Mouse (Mus musculus) left cerebral cortex, adult 18-20 months (tissue): ENCODE measurements around the gene Coq8a. TPM values are rescaled to one million over a fixed set of nuclear protein-coding genes. Genes with fewer than 3 reads are reported as not detected.

Source experiments
- DNase-seq, 2 experiments: peaks; one replicate each; pipeline ENCODE4 v3.0.0; 2021 to 2022; ENCODE audit warnings: low spot score in 2 of 2, mixed read lengths in 1 of 2
- total RNA-seq, 2 experiments: library from RNA; stranded (reverse); gene quantifications; 2 replicates each; pipeline ENCODE4 v1.2.3; 2021

Gene Coq8a
- total RNA-seq, 2 experiments from 2014 or later: 54.1 to 54.2 TPM

DNA sequence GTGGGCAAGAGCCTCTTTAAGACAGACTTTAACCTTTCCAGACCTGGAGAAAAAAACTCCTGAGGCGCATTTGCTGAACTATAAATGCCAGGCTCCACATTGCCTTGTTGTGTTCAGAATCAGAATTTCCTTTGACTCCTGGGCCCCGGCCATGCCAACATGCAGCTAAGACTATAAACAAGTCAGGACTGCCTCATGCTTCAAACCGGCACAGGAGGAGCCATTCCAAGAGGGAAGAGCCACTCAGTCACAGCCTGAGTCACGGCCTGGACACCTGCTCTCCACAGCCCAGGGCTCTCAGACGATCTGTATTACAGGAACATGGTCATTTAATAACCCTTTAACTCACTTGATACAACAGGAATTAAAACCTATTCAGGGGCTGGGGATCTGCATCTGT, 1.3 kb upstream of the Coq8a start:
- no peak for DNase-seq

DNA sequence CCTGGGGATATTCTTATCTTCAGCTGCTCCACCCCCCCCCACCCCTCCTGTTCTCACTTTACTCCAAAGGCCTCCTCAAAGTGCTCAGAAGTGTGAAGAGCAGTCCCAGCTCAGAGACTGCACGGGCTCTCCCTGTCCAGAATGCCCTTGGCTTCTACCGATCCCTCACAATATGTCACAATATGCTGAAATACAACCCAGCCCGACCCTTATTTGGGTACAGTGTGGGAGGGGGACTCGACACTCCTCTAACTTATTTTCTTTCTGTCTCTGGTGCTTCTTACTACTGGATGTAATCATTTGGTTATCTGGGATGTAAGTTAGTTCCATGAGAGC, 281 bp upstream of the Coq8a start:
- no peak for DNase-seq

DNA sequence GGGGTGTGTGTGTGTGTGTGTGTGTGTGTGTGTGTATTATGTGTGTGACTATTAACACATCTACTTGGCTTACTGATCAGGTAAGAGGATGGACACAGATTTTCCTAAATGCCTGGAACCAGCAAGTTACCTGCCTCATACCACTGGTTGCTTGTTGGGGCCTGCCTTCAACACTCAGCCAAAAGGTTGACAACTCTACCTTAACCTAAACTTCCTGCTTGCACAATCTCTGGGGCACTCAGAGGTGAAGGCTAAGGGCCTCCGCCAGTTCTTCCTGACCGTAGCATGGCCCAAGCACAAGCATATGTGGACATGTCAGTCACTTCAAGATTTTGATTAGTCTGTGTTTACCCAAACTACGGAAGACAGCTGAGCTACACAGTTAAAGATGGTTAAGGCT, 1.4 kb downstream of the Coq8a start:
- DNase-seq: no peak

DNA sequence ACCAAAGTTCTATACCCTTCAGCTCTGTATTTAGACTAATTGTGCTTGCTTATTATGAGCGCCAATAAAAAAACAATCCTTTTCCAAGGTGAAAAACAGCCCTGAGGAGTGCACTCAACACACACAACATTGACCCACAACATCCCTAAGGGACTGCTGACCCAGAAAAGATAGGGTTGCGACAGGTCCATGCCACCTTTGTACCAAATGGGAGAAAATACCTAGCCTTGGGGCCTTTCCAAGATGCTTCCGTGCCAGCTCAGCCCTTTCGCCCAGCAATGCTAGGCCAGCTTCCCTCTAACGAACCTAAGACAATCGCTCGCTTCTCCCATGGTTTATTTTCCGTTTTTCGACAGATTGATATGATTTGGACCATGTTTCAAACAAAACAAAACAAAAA, 2.9 kb downstream of the Coq8a start:
- no peak for DNase-seq

DNA sequence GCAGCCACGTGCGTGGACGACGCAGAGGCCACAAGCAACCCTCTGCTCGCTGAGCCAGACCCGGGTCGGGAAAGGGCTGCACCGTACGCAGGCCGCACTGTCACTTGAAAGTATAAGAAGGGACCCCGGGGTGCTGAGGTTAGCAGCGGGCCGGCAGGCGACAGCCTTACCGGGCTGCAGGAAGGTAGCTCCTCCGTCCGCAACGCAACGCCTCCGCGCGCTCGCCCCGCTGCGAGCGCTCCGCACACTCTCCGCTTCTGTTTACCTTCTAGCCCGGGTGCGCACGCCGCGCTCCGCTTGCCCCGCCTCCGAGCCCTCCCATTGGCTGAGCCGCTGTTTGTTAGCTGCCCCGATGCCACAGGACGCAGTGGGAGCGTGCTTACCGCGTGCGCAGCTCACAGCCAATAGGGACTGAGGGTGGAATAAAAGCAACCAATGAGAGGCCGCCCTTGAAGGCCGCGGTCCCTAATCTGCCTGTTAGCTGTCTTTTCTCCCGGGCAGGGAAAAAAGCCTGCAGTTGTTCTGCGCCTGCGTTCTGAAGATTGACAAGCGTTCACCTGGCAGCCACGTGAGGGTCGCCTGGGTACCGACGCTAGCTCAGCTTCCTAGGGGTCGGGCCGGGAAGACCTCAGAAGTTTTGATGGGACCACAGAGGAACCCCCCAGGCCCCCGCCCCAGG, 3.6 kb downstream of the Coq8a start:
- peak; percentile 96 to 99 for DNase-seq

DNA sequence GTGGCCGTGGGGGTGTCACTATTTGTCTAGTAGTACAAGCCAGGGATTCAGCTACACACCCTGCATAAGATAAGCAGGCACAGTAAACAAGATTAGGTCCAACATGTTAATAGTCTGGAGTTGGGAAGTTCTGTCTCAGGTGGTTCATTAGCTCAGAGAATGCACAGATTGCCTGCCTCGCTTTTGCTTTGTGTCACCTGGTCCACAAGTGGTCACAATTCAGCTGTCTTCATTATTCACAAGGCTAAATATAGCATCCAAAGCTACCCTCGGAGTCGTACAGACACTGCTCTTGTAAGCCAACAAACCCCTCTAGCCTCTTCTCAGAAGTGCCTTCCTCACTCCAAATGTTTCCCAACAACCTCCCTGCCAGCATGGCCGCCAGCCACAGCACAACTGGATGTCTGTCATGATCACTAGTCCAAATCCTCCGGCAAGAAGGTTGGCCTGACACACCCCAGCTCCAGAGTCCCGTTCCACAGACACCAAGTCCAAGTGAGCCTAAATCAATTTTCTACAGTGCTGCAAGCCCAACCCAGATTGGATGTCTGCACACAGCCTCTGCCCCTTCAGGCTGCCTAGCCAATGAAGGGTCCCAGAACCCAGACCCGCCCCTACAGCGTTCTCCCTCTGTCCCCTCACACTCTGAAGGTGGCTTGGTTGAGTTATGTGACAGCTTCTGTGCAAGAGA, 4.5 kb downstream of the Coq8a start:
- DNase-seq: peak in 1 of 2 experiments; percentile 29

DNA sequence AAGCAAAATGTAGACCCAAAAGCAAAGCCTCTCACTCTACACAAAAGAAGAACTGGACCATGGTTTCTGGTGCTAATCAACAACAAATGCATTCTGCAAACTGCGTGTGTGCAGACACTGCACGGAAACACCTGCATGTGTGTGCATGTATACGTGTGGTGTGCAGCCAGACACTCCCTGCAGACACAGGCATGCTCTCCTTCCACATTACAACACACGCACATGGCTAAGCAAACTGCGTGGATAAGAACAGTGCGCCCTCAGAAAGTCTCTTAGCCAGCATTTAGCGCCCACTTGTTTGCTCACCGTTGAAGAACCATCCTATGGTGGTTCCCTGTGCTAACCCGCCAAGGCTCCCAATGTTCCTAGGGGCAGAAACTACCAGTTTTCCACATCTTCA, 5.4 kb downstream of the Coq8a start:
- DNase-seq: no peak

DNA sequence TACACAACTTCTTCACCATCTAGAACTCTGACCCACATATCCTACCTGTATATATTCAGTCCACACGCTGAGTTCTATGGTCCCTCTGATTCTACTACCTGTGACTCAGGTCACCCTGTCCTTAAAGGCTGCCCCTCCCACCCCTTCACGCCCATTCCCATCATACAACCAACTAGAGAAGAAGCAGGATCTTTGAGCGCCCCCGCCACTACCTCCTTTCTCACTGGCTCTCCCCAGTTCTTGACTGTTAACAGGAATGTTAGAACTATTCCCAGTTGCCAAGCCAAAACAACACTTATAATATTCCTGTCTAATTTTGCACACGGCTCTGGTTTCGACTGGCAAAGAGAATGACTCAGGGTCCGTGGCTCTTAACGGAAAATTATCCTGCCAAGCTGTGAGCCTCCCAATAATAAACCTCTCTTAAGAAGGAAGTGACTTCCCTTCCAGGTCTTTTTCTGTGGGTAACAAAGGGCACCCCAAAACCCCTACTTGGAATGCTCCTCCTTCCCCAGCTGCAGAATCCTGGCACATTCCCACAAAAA, 5.9 kb downstream of the Coq8a start:
- DNase-seq: no peak

DNA sequence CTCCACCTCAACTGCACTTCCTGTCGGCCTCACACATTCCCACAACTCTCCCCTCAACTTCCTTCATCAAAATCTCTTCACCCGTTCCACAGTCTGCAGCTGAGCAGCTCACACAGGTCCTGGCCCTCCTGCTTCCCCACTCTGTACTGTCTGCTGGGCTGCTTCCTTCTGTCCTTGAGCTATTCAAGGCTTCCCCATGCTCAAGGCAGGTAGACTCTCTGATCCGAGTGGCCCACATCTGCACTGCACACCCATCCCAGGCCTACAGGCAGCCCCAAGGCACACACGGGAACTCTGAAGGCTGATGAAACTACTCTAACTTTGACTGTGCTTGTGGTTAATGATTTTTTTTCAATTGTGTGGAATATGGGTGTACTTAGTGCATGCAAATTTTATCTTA, 6.5 kb downstream of the Coq8a start:
- DNase-seq: no peak

DNA sequence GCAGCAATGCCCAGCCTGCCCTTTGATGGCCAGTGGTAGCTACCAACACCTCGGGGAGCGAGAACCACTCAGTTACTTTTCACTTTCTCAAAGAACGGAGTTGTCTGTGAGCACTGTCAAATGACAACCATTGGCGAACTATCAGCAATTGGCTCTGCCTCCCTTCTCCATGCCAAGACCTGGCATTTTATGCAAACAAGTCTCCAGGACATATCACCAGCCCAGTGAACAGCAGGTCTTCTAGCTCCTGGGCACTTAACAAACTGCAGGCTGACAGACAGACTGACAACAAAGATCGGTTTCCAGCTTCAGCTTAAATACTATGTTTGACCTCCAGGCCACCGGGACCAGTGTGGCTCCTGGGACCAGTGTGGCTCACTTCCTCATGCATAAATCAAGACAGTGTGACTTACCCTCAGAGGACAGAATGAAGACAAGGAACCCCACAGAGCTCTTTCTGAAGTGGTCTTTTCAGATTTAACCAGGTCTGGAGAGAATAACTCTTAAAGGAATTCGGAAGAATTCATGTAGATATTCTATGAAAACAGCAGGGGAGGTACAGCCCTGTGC, 7.7 kb downstream of the Coq8a start:
- no peak for DNase-seq

DNA sequence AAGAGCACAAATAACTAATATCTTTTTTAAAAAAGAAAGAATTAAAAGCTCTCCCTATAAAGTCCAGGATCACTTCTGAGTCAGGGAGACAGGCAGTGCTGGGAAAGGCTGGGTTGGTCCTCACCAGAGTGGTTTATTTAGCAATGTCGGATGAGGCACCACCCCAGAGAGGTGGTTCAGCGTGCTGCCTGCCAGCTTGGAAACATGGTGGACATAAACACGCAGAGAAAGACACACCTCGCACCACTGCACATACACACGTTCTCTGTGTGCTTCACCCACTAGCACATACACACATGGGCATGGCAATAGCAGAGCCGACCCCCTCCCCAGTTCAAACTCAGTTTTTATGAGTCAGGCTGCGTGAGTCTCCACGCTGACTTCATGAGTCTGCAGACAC, 8.3 kb downstream of the Coq8a start:
- DNase-seq: no peak

DNA sequence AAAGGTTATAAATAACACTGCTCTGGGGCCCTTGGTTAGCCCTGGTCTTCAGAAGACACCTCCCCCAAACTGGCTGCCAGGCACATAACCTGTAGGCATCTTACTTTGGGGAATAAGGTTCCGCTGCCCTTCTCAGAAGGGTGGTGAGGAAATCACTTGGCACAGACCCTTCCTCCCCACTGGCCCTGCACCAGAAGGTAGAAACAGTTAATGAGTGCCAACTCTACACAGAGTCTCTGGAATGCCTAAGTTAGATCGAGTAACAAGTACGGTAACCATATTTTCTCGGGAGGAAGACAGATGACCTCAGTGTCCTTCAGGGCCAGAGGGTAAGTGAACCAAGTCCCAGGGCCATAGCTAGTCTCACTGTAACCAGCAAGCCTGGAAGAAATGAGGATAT, 10.5 kb downstream of the Coq8a start:
- DNase-seq: no peak

DNA sequence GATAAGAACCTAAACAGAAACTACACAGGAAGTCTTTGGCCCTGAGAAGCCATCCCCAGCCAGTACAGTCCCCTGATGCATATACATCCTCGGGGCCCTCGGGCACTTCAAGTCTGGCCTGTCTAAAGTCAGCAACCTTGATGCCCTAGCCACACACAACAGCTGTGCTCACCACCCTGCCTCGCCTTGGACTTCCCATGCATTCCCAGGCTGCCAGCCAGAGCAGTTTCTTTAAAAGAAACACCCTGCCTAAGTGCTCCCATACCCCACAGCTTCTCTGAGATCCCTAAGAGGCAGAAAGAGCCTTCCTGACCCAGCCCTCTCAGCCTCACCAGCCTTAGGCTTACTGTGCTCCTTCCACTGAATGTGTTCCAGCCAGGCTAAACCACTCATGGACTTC, 13.0 kb downstream of the Coq8a start:
- DNase-seq: no peak

DNA sequence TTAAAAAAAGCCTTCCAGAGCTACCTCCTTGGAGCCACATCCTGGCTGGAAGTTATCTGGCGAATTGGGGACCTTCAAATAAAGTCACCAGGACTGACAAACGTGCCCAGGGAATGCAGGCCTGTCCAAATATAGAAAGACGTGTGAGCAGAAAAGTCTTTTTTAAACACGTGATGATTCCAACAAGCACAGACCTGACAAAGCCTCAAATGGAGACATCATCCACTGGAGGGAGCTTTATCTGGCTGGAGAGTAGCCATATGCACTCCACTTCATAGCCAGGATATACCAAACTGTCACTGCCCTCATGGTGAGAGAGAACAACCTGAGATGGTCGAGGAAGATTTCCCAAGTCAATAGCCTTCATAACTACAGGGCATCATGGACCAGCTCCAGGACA, 13.5 kb downstream of the Coq8a start:
- DNase-seq: no peak

DNA sequence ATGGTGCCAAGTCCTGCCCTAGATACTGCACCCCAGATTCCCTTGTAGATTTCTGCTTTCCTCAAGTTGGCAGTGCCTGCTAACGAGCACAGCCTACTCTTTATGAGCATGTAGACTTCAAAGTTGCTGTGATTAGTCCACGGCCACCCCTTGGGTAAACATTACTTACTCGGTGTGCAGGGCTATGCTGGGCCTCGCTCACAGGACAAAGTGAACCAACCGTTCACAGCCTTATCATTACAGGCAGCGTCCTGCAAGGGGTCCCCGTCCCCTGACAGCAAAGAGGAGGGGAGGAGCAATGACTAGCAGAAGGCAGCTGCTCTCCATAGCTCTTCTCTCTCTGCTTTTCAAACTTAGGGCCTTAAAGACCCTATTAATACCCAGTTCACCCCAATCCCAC, 14.6 kb downstream of the Coq8a start:
- DNase-seq: no peak

DNA sequence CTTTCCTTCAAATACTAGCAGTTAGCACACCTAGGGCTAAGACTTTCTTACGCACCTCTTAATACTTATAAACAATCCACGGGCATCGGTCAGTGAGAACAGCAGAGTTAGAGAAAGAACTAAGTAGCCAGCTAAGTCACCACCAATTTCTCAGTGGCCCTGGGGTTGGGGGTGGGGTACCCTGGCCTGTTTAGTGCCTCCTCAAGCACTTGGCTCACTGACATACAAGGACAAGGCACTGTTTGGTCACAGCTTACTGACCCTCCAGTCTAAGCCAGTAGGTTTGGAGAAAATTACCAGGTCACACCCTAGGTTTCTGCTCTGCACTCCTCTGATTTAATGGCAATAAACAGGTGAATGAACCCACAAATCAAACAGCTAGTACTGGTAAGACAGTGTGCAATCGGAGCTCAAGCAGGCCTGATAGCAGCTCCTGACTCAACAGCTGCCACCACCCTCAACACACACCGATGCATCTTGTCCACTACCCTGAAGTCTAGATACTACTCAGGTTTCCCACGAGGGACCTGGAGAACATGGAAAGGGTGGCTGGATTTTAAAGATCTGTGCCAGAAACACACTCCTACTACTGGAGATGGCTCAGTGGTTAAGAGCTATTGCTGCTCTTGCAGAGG, 15.8 kb downstream of the Coq8a start:
- DNase-seq: no peak

DNA sequence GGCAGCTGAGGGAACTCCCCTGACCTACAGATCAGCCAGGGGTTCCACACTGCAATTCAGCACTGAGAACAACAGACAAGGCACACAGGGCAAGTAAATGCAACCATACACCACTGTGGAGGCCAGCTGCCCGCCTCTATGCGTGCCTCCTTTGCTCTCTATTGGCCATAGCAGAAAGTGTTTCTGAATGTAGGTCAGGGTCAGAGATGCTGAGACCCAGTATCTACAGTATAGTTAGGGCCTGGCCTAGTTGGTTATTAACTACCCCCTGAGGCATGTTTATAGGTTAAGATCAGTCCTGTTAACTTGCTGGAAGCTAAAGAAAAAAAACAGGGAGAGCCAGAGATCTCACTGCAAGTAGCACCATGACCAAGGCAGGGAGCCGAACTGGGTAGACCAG, 16.7 kb downstream of the Coq8a start:
- no peak for DNase-seq

DNA sequence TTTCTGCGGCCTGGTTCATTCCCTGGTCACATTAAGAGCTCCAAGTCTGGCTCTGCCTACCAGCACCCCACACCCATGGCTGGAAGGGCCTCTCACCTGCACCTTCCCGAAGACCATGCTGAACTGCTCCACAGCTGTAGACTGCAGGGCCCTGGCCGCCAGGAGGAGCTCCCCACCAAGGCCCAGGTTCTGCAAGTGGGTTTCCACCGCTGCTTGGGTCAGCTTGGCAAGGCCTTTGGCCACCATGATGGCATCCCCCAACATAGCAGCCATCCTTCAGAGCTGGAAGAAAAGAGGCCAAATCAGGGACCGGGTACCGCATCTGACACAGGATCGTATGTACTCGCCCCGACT, 17.5 kb downstream of the Coq8a start:
- DNase-seq: no peak

DNA sequence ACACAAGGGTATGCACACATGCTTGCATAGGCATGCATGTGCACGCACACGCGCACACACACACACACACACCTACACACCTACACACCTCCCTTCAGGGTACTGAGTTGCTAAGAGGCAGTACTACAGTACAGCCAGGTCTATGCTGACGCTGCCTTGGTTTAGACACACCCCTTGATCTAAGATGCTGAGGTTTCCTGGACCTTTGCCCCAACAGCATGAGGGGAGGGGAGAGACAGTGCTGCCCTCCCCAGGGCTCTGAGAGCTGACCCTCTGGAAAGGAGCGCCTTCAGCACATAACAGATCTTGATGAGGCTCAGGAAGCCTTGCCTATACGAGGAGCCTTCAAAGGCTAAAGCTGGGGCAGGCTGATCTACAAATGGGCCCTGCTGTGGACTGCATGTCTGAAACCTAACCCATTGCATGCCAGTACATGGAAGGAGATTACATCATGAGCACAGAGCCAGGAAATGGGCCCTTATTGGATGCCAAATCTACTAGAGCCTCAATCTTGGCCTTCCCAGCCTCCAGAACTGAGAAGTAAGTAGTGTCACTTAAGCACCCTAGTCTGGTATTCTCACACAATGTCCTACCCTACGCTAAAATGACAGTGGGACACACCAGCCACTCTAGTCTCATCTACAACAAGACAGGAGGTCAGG, 18.0 kb downstream of the Coq8a start:
- no peak for DNase-seq

DNA sequence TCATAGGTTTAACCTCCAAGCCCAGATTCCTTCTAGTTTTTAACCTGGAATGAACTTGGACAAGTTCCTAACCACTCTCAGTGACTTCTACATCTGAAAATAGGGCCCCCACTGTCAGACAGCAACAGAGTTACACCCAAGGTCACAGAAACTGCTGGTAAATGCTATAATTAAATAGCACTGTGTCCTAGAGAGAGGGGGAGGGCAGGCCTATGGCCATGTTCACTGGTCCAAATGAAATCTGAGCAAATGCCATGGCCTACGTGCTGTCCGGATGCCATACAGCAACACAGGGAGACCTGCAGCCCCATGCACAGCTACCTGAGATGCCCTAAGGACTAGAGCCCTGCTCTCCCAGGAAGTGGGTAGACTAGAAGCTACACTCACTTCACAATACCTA, 19.6 kb downstream of the Coq8a start:
- no peak for DNase-seq

DNA sequence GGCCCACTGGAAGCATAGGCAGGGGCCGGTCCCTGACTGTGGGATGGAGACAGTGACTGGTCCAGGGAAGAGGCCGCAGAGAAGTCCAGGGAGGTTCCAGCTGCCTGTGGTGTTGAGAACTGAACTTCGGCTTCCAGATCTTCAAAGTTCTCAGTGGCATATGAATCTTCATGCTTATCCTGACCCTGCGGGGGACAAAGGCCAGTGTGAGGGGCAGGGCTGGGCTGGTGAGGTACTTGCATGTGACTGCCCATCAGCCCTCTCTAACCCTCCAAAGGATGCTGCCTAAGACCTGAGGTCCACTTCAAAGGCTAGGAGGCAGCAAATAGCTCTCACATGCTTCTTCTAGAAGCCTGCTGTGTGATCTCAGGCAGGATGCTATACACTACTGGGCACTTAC, 20.3 kb downstream of the Coq8a start:
- DNase-seq: no peak

DNA sequence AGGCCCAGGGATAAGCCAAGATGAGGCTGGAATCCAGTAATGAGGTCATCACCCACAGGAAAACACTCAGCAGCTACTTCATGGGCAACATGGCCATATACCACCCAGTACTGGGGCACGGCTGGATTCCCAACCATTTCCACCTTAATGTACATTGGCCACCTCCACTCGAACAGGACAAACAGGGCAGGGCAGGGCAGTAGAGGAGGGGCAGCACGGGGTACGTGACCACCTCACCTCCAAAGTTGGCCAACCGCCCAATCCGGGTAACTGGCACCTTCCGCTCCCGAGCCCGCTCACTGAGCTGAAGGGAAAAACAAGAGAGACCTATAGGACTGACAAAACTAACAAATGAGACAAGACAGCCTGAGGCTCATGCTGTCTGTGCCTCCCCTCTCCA, 21.1 kb downstream of the Coq8a start:
- no peak for DNase-seq
